Mouse (Mus musculus) cerebellum, postnatal 10 days (tissue): ENCODE measurements at regions not wholly inside any gene's neighbourhood (a gene's known extent, or its start where the extent isn't known, plus 50 kb on each side); places are given as distances from the start of the nearest gene placed in this dataset.

Experiments used
- DNase-seq, 2 experiments: peaks; one replicate each; pipeline ENCODE4 v3.0.0; 2021; ENCODE audit warnings: mixed read lengths in 2 of 2

DNA sequence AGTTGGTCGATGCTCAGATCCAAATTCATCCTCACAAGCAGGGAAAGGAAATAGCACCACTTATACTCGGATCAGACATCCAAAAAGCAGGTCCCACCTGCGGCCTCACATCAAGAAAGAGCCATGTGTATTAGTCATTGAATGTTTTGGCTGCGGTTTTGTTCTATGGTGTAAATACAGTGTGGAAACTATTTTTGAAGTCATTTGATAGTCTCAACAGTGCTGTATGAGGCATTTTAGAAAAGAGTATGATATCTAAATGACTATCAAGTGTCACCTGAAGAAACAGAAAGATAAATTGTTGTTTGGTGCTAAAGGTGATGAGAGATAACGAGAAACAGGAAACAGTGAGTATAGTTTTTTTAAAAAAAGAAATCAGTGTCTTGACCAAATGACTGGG, 74.7 kb downstream of the Cep44 start:
- no peak for DNase-seq

DNA sequence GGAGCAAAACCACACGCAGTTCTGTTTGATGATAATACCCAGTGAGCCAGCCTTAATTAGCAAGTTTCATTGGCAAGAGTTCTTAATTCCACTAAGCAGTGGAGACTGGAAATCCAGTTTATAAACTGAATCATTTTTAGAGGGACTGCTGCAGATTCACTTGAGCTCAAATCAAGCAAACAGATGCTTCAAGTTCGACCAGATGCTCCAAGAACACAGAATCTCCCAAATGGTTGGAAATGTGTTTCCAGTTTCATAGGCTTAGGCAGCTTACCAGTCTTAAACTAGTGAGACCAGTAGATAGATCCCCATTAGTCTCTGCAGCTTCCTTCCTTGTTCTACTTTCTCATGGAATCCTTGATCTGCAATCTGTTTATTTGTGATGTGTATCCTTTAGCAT, 75.7 kb downstream of the Cep44 start:
- no peak for DNase-seq

DNA sequence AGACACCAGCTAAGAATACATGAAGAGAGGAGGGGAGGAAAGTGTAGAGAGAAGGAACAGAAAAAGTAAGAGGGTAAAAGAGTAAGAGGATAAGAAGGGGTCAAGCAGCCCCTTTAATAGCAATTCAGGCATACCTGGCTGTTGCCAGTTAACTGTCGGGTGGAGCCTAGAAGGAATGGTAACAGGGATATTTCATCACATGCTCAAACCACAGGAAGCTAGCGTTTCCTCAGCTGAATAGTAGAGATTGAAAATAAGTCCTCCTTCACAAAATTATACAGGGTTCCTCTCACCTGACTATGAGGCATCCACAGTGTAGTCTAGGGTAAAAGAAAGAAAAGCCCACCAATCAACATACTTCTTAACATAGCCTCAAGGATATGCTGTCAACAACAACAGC, 76.5 kb downstream of the Cep44 start:
- DNase-seq = no peak

DNA sequence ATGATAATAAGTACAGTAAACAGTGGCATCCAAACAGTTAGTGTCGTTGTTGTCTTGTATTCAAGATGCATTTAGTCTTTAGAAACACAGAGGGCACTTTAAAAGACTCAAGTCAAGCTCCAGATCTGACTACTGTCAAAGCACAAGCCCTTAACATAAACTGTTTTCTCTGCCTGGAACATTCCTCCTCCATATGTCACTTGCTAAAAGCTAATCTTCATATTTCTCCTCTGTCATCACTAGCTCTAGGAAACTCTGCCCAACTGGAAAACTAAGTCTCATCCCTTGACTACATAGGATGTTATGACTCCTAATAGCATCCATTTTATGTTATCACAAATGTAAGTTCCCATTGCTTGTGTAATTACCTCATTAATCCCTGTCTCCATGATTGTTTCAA, 85.8 kb downstream of the Cep44 start:
- DNase-seq = no peak

DNA sequence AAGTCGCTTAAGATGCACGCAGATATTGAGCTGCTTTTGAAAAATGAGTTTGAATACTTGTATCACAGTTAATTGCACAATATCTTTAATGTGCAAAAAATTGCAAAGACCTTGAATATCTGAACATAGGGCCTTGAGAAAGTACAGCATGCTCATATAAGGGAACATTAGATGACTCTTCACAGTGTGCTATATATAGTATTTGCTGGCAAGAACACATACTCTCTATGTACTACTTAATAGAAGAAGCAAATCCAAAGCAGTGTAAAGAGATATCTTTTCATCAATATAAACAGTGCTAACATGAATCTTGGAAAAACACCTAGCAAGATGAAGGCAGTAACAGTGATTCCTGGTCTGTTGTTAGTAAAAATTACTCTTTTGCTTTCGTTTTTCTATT, 99.9 kb downstream of the Cep44 start:
- DNase-seq = no peak

DNA sequence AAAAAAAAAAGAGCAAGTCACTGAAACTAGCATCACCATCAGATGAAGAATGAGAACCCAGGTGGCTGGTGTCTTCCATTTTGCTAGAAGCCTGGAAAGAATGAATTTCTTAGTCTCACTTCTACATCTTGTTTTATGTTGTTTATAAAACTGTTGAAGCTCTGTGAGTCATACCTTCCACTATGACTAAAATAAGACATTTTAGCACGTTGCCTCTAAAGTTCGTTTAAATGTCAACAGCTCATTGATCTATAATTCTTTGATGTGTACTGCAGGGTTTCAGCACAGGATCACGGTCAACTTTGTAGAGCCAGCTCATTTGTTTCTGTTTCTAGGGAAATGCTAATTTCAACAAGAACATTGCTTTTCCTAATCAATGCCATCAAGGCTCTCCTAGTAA, 107.2 kb downstream of the Cep44 start:
- no peak for DNase-seq

DNA sequence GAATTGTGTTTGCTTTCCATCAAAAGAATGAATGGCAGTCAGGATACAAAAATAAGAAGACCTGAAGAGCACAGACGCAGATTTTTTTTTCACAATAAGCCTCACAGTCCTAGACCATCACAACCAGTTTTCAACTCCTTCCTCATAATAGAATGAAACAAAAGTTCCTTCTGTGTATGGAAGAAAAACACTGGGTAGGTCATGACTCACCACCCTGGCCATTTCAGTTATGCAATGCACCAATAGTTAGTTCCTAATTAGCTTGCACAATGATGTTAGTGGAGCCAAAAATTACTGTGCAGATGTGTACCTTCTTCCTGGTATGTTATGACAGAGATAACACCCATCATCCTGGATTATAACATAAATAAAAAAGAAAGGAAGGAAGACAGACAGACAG, 111.4 kb downstream of the Cep44 start:
- no peak for DNase-seq

DNA sequence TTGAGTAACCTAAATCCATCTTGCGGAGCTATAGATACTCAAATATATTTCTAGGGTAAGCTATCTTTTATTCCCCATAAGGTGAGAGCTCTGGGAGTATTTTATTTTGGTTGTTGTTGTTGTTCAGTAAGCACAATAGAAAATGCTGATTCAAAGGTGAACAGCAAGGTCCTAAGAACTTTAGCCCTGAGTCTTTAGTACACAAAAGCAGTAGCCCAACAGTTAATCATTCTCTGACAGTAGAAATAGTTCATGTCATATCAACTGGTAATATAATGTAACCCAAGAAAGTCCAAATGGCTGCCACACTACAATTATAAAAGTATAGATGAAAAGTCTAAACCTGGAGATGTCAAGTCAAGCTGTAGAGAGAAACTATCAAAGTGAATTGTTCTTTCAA, 116.0 kb downstream of the Cep44 start:
- DNase-seq = no peak

DNA sequence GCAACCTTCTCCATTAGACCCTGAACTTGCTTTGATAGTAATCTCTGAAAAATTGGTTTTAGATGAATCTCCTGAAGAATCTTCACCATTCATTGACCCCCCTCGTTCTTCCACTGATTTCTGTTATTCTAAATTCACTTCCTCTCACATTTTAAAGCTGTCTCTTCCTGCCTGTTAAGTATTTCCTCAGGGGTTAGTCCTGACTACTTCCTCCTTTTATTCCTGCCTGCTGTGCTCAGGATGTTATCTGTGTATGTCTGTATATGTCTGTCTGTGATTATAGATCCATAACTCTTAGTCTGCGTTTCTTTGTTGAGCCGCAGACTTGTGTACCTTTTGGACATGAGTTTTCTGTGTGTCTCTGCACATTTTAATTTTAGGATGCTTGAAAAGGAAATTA, 117.6 kb downstream of the Hpgd start:
- DNase-seq = no peak

DNA sequence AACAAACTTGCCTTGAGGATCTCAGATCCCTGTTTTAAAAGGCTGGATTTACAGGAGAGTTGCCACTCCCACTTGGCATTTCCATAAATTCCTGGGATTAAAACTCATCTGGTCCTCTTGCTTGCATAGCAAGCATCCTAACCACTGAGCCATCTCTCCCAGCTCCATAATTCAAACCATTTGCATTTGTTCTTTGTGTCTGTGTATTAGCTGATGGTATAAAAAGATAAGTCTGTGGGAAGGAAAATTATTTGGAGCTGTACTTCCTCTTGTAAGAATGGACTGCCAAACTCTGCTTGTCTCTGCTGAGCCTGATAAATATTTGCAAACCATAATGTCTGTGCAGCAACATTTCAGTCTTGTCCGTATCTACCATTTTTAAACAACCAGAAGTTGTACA, 116.0 kb downstream of the Hpgd start:
- no peak for DNase-seq

DNA sequence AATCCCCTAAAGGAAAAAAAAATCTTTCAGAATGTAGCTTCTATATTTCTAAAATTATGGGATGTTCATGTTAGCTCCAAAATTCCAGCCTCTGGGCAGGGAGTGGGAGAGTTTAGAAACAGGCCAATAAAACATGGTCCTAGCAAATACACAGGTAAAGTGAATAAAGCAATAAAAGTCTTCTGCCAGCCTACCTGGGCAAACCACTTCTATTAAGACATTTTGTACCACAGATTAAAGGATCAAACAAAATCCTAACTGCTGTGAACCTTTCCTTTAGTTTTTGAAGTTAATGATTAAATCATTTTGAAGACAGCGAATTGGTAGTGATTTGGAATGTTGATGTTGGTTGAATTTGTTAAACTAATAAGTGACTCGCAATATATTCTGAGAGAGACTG, 112.9 kb downstream of the Hpgd start:
- DNase-seq = no peak

DNA sequence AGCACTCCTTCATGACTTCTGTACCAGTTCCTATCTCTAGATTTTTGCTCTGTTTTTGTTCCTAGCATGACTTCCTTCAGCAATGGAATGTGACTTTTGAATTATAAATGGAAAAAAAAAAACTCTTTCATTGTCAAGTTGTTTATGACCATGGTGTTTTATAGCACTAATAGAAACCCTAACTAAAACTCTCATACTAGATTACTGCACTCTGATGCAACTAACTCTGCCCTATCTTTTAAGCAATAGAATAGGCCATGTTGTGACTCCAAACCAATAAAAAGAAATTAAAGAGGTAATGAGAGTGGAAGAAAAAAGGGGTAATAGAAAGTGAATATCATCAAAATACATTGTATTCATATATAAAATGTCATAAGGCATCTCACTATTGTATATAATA, 111.9 kb downstream of the Hpgd start:
- no peak for DNase-seq

DNA sequence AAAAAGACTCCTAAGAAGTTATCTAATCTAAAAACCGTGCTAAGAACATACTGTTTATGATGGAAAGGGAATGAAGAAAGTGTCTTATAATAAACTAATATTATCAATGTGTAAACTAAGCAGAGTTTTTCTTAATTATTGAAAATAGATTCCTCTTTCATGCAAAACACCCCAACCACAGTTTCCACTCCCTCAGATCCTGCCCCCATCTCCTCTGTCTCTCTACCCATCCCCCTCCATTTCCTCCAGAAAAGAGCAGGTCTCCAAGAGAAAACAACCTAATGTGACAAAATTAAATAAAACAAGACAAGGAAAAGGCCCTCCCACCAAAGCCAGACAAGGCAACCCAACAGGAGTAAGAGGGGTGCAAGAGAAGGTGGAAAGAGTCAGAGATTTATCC, 103.2 kb downstream of the Hpgd start:
- no peak for DNase-seq

DNA sequence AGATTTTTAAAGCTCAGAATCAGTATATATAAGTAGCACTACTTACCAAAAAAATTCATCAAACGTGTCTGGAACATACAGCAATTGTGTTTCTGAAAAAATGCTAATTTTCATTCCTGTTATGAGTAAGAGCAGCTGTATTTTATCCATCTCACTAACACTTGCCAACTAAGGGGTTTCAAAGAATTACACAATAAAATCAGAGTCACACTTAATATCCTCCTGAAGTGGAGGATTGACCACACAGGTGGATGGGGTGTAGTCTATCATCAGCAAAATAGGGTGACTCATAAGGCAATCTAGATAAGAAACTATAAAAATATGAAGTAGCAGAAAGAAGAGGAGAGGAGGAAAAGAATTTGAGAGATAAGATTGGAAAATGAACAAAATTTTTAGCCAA, 102.0 kb downstream of the Hpgd start:
- DNase-seq = no peak

DNA sequence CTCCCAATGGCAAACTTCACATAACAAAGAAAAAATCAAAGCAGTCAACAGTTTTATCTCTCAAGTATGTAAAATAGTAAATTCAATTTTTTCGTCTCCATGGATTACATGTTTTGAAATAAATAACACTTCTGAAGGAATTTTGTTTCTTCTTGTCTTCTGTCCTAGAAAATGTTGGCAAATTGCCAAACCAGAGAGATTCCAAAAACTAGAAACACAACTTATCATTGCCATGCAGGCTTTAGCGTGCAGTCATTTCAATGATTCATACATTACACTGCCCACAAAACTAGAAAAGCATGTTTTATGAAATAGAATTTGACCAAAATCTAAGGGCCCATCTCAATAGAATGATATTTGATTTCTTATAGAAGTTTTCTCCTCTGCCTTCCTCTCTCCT, 98.2 kb downstream of the Hpgd start:
- DNase-seq = peak in 1 of 2 experiments; percentile 1

DNA sequence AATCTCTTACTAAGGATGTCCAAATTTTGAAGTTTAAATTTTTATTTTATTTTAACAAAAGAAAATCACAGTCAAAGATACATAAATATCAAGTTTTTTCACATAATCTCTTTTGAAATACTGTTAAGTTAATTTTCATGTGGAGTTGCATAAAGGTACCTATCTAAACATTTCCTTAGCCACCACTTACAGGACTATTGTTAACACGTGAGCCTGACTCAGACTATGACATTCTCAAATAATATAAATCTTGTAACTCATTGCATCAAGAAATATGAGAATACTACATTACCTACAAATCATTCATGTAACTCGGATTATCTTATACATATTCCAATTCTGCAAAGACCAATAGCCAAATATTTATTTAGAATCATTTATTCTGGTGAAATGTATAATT, 97.8 kb downstream of the Hpgd start:
- DNase-seq = no peak
